Mouse (Mus musculus): ENCODE results near the gene Gabrd. TPM values are rescaled to one million over a fixed set of nuclear protein-coding genes. Genes with fewer than 3 reads are reported as not detected.
A peak's percentile ranks its signal among the peaks of the same experiment; 100 is the strongest.

Gabrd gene
- polyA plus RNA-seq, 1 experiment from 2014 or later = not detected

DNA sequence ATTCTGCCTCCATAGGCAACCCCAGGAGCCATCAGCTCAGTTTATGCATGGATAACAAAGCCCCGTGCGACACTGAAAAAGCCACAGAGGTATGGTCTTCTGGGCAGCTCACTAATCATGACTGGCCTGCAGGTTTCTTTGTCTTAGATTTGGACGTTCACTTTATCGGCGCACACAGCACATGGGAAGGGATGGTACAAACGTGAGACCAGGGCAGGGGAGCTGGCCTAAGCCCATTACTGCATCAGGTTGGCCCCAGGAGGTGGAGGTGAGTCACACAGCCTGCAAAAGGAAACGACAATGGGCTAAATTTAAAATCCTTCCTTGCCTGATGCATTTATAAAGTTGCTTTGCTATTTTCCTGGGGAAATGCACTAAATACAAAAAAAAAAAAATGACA, 3.2 kb upstream of the Gabrd start:
- Histone ChIP-seq H3K4me1 (ENCODE audit: control insufficient read depth, insufficient read depth, low read length) (peaks cover 3% of the 10 kb centered on the region; the same call in 1 of the 2 replicates), H3K4me2 (ENCODE audit: low read depth, low read length) (no peak overlapping the region), H3K9ac (ENCODE audit: low read depth, low read length) (no peak overlapping the region), H3K36me3 (ENCODE audit: control insufficient read depth, insufficient read depth, low read length) (no peaks in the 10 kb centered on the region), H3K27me3 (replicated peaks; ENCODE audit: control insufficient read depth, insufficient read depth, low read length) (peaks cover 28% of the 10 kb centered on the region), H3K9me3 (ENCODE audit: control insufficient read depth, low read length) (no peaks in the 10 kb centered on the region), H3K4me3 (ENCODE audit: low read depth, low read length) (no peak overlapping the region), H3K27ac (replicated peaks; ENCODE audit: low read depth, low read length) (no peak overlapping the region)
- ATAC-seq (ENCODE audit: low read depth) (no peak), DNase-seq (ENCODE audit: low spot score) (no peak)
- 74% methylated on average over 7 of the region's 7 CpGs for WGBS

DNA sequence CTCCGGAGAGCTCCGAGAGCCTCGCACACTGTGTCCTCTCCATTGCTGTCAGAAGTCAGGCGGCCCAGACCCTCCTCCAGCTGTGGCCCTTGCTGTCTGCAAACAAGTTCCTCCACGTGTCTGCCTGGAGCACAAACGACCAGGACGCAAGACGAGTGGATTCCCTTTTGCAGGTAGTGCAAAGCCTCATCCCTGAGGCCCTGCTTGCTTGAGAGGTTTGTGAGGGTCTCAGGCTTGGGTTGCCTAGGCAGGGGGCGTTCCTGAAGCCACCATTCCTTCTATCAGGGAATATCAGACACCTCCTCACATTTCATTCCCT, 269 bp upstream of the Gabrd start:
- peaks cover 37% of the 10 kb centered on the region for H3K27me3 ChIP-seq (replicated peaks; ENCODE audit: control insufficient read depth, insufficient read depth, low read length)
- H3K4me3 ChIP-seq (ENCODE audit: low read depth, low read length) = peak overlapping the region; percentile 45
- H3K36me3 ChIP-seq (ENCODE audit: control insufficient read depth, insufficient read depth, low read length) = no peaks in the 10 kb centered on the region
- 5% methylated on average over 7 of the region's 9 CpGs for WGBS
- H3K9me3 ChIP-seq (ENCODE audit: control insufficient read depth, low read length) = no peaks in the 10 kb centered on the region
- no peak overlapping the region for H3K9ac ChIP-seq (ENCODE audit: low read depth, low read length)
- ATAC-seq (ENCODE audit: low read depth) (no peak), DNase-seq (ENCODE audit: low spot score) (no peak)
- H3K27ac ChIP-seq (replicated peaks; ENCODE audit: low read depth, low read length) = no peak overlapping the region
- peak overlapping the region; percentile 87 for H3K4me2 ChIP-seq (ENCODE audit: low read depth, low read length)
- peaks cover 3% of the 10 kb centered on the region; the same call in 1 of the 2 replicates for H3K4me1 ChIP-seq (ENCODE audit: control insufficient read depth, insufficient read depth, low read length)

DNA sequence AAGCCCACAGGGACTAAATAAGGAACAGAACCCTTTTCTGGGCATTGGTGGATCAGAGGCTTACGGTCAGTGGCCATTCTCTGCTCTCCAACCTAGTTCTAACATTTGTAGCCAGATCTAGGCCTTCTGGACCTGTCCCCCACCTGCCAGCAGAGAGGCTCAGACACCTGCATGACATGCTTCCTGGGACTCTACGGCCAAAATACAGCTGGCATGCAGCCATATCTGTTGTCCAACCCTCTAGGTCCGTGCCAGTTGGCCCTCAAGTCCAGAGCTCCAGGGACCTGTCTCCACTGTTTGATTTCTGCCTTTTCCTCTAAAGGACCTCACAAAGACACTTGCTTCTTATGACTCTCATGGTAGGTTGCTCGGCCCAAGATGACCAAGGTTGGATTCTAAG, 1.2 kb downstream of the Gabrd start:
- no peak for ATAC-seq (ENCODE audit: low read depth)
- H3K27me3 ChIP-seq (replicated peaks; ENCODE audit: control insufficient read depth, insufficient read depth, low read length) = peaks cover 37% of the 10 kb centered on the region
- WGBS = 85% methylated on average over 4 of the region's 4 CpGs

DNA sequence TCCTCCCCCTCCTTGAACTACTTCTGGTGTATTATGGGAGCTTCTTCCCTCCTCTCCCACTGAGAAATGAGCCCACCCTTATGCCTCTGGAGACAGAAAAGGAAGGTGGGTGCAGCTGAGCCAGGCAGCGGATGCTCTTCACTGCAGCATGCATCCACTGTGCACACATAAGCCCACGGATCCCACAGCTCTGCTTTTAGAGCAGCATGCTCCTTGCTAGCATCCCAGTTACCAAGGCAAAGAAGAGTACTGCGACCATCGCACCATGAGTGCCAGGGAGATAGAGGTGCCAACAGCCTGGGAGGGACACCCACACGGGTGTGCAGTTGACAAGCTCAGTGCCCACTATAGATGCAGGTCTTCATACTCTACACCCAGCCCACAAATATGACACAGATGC, 2.4 kb downstream of the Gabrd start:
- 81% methylated on average over 5 of the region's 5 CpGs for WGBS
- peaks cover 3% of the 10 kb centered on the region; the same call in 1 of the 2 replicates for H3K4me1 ChIP-seq (ENCODE audit: control insufficient read depth, insufficient read depth, low read length)
- peaks cover 40% of the 10 kb centered on the region for H3K27me3 ChIP-seq (replicated peaks; ENCODE audit: control insufficient read depth, insufficient read depth, low read length)
- no peak overlapping the region for H3K27ac ChIP-seq (replicated peaks; ENCODE audit: low read depth, low read length)
- no peak overlapping the region for H3K4me2 ChIP-seq (ENCODE audit: low read depth, low read length)
- no peak overlapping the region for H3K9ac ChIP-seq (ENCODE audit: low read depth, low read length)
- no peaks in the 10 kb centered on the region for H3K36me3 ChIP-seq (ENCODE audit: control insufficient read depth, insufficient read depth, low read length)
- DNase-seq (ENCODE audit: low spot score) = no peak
- H3K4me3 ChIP-seq (ENCODE audit: low read depth, low read length) = no peak overlapping the region
- no peaks in the 10 kb centered on the region for H3K9me3 ChIP-seq (ENCODE audit: control insufficient read depth, low read length)
- ATAC-seq (ENCODE audit: low read depth) = no peak

More for the DNA sequence above, 1.2 kb downstream of the Gabrd start:
- no peak overlapping the region for H3K4me3 ChIP-seq (ENCODE audit: low read depth, low read length)
- H3K4me1 ChIP-seq (ENCODE audit: control insufficient read depth, insufficient read depth, low read length) = peaks cover 3% of the 10 kb centered on the region; the same call in 1 of the 2 replicates
- H3K36me3 ChIP-seq (ENCODE audit: control insufficient read depth, insufficient read depth, low read length) = no peaks in the 10 kb centered on the region
- H3K9ac ChIP-seq (ENCODE audit: low read depth, low read length) = no peak overlapping the region
- DNase-seq (ENCODE audit: low spot score) = no peak
- H3K27ac ChIP-seq (replicated peaks; ENCODE audit: low read depth, low read length) = no peak overlapping the region
- H3K4me2 ChIP-seq (ENCODE audit: low read depth, low read length) = no peak overlapping the region
- no peaks in the 10 kb centered on the region for H3K9me3 ChIP-seq (ENCODE audit: control insufficient read depth, low read length)

DNA sequence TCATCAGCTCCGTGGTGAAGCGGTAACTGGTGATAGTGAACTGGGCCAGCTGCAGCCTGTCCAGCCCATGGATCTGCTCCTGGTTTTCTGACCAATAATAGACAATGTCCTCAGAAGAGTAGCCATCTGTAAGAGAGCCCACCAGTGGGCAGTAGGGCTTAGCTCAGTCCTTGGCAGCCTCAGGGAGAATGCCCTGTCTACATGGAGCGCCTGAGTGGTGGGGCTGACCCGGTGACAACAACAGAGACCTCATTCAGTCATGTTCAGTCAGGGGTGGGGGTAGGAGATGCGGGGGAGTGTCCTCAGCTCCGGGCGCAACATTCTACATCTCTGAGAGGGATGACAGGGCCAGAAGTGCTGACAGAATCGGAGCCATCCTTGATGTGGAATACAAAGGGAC, 10.7 kb downstream of the Gabrd start:
- Histone ChIP-seq H3K9me3 (ENCODE audit: control insufficient read depth, low read length) (no peaks in the 10 kb centered on the region), H3K36me3 (ENCODE audit: control insufficient read depth, insufficient read depth, low read length) (no peaks in the 10 kb centered on the region), H3K4me2 (ENCODE audit: low read depth, low read length) (no peak overlapping the region), H3K27ac (replicated peaks; ENCODE audit: low read depth, low read length) (no peak overlapping the region), H3K4me3 (ENCODE audit: low read depth, low read length) (no peak overlapping the region), H3K4me1 (ENCODE audit: control insufficient read depth, insufficient read depth, low read length) (no peaks in the 10 kb centered on the region), H3K27me3 (replicated peaks; ENCODE audit: control insufficient read depth, insufficient read depth, low read length) (peaks cover 3% of the 10 kb centered on the region; the same call in 1 of the 2 replicates), H3K9ac (ENCODE audit: low read depth, low read length) (no peak overlapping the region)
- WGBS = 55% methylated on average over 8 of the region's 8 CpGs
- no peak for DNase-seq (ENCODE audit: low spot score)
- ATAC-seq (ENCODE audit: low read depth) = no peak

DNA sequence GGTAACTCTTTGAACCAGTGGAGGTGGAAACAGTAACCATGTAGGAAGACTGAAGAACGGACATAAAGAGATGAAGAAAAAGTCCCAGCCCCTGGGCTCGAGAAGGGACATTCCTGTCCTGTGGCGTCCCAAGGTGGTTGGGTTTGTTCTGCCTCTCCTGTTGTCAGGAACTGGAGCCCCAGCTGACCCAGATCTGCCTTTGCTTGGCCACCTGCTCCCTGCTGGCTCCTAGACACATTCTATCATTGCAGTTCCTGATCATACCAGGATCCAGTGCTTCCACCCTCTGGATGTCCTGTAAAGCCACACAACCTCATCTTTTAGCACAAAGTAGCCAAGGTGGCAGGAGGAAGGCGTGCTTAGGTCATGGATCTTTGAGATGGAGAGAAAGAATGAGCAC, 14.6 kb downstream of the Gabrd start:
- Histone ChIP-seq H3K4me1 (ENCODE audit: control insufficient read depth, insufficient read depth, low read length) (no peaks in the 10 kb centered on the region), H3K27me3 (replicated peaks; ENCODE audit: control insufficient read depth, insufficient read depth, low read length) (no peaks in the 10 kb centered on the region), H3K9ac (ENCODE audit: low read depth, low read length) (no peak overlapping the region), H3K4me3 (ENCODE audit: low read depth, low read length) (no peak overlapping the region), H3K36me3 (ENCODE audit: control insufficient read depth, insufficient read depth, low read length) (no peaks in the 10 kb centered on the region), H3K27ac (replicated peaks; ENCODE audit: low read depth, low read length) (no peak overlapping the region), H3K4me2 (ENCODE audit: low read depth, low read length) (no peak overlapping the region), H3K9me3 (ENCODE audit: control insufficient read depth, low read length) (no peaks in the 10 kb centered on the region)
- ATAC-seq (ENCODE audit: low read depth) (no peak), DNase-seq (ENCODE audit: low spot score) (no peak)
- WGBS = 75% methylated on average over 4 of the region's 4 CpGs

DNA sequence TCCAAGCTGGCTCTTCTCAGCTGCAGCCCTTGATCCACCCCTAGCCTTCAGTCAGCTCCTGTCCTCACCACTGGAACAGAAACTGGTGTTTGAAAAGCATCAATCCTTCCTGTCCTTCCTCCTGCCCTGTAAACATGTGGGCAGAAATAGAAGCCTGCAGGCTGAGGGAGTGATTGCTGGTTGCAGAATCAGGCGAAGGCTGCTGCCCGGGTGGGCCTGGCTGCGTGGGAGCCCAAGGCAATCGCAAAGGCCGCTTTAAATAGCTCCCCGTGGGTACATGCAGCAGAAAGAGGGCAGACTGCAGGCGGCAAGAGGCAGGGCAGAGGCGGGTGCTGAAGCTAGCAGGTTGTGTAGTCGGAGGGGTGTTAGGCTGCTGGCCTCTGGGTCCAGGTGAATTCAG, 15.2 kb downstream of the Gabrd start:
- Histone ChIP-seq H3K4me3 (ENCODE audit: low read depth, low read length) (no peak overlapping the region), H3K36me3 (ENCODE audit: control insufficient read depth, insufficient read depth, low read length) (no peaks in the 10 kb centered on the region), H3K9me3 (ENCODE audit: control insufficient read depth, low read length) (no peaks in the 10 kb centered on the region), H3K4me1 (ENCODE audit: control insufficient read depth, insufficient read depth, low read length) (no peaks in the 10 kb centered on the region), H3K27ac (replicated peaks; ENCODE audit: low read depth, low read length) (no peak overlapping the region), H3K4me2 (ENCODE audit: low read depth, low read length) (no peak overlapping the region), H3K27me3 (replicated peaks; ENCODE audit: control insufficient read depth, insufficient read depth, low read length) (no peaks in the 10 kb centered on the region), H3K9ac (ENCODE audit: low read depth, low read length) (no peak overlapping the region)
- ATAC-seq (ENCODE audit: low read depth) (no peak), DNase-seq (ENCODE audit: low spot score) (no peak)
- 27% methylated on average over 9 of the region's 9 CpGs for WGBS

DNA sequence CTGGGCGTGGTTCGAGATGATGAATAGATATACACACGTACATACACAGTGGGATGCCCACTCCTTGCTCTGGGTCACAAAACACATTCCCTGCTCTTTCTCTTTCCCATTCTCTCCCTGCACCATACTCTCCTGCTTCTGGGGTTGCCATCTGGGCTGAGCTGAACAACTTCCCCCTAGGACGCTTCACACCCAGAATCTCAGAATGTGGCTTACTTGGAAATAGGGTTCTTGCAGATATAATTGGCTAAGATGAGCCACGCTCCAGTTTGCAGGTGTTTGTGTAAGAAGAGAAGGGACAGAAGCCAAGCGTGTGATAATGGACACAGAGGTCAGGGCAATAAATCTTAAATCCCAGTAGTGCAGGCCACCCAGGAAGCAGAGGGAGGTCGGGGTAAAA, 15.9 kb downstream of the Gabrd start:
- H3K4me2 ChIP-seq (ENCODE audit: low read depth, low read length) = no peak overlapping the region
- H3K4me3 ChIP-seq (ENCODE audit: low read depth, low read length) = no peak overlapping the region
- no peak overlapping the region for H3K9ac ChIP-seq (ENCODE audit: low read depth, low read length)
- no peaks in the 10 kb centered on the region for H3K27me3 ChIP-seq (replicated peaks; ENCODE audit: control insufficient read depth, insufficient read depth, low read length)
- no peaks in the 10 kb centered on the region for H3K9me3 ChIP-seq (ENCODE audit: control insufficient read depth, low read length)
- H3K4me1 ChIP-seq (ENCODE audit: control insufficient read depth, insufficient read depth, low read length) = no peaks in the 10 kb centered on the region
- no peak overlapping the region for H3K27ac ChIP-seq (replicated peaks; ENCODE audit: low read depth, low read length)
- whole genome bisulfite sequencing = 60% methylated on average over 7 of the region's 7 CpGs
- DNase-seq (ENCODE audit: low spot score) (no peak), ATAC-seq (ENCODE audit: low read depth) (no peak)
- H3K36me3 ChIP-seq (ENCODE audit: control insufficient read depth, insufficient read depth, low read length) = no peaks in the 10 kb centered on the region

DNA sequence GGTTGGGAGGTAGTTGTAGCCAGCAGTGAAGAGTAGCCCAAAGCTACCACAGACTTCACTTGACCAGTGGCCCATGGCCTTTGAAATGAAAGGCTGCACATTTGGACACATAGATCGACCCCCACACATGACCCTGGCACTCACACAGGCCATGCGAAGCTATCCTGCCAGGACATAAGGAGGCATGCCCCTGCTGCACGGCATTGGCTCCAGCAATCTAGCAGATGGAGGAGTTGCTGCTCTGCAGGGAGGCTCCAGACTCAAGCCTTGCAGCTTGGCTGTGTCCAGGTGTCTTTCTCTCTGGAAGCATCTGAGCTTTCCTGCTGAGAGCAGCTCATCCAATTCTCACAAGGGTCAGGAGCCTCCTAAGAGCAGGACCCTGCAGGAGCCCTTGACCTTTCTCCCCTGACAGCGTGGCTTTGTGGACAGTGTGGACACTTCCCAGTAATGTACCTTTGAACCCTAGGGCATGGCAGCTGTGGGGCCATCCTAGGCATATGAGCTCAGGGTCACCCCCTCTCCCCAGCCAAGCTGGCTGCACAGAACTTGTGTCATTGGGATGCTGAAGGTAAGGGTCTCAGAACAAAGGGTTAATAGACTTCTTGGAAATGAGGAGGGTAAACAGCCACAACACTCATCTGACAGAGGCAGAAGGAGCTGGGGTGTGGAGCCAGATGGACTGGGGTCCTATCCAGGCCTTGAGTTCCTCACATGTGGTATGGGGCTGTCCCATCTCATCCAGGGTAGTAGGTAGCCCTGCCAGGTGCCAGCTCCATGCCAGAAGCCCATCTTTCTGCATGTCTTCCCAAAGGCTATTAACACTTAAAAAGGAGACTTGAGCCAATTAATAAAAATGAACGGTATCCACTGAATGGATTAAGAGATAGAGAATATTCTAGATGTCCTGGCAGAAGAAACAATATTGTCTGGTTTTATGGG, 25.8 kb downstream of the Gabrd start:
- no peaks in the 10 kb centered on the region for H3K36me3 ChIP-seq (ENCODE audit: control insufficient read depth, insufficient read depth, low read length)
- ATAC-seq (ENCODE audit: low read depth) (no peak), DNase-seq (ENCODE audit: low spot score) (no peak)
- WGBS = 76% methylated on average over 5 of the region's 5 CpGs
- no peak overlapping the region for H3K4me3 ChIP-seq (ENCODE audit: low read depth, low read length)
- no peak overlapping the region for H3K27ac ChIP-seq (replicated peaks; ENCODE audit: low read depth, low read length)
- H3K9me3 ChIP-seq (ENCODE audit: control insufficient read depth, low read length) = no peaks in the 10 kb centered on the region
- H3K4me2 ChIP-seq (ENCODE audit: low read depth, low read length) = no peak overlapping the region
- H3K9ac ChIP-seq (ENCODE audit: low read depth, low read length) = no peak overlapping the region
- no peaks in the 10 kb centered on the region for H3K4me1 ChIP-seq (ENCODE audit: control insufficient read depth, insufficient read depth, low read length)
- H3K27me3 ChIP-seq (replicated peaks; ENCODE audit: control insufficient read depth, insufficient read depth, low read length) = no peaks in the 10 kb centered on the region

Measured in embryonic facial prominence, embryonic 14.5 days (tissue).